Mouse (Mus musculus): Measurements from ENCODE around the gene Ccnl2. TPM values are rescaled to one million over a fixed set of nuclear protein-coding genes. Genes with fewer than 3 reads are reported as not detected.

Ccnl2 gene
- polyA plus RNA-seq, 1 experiment from 2014 or later, result 103 TPM

DNA sequence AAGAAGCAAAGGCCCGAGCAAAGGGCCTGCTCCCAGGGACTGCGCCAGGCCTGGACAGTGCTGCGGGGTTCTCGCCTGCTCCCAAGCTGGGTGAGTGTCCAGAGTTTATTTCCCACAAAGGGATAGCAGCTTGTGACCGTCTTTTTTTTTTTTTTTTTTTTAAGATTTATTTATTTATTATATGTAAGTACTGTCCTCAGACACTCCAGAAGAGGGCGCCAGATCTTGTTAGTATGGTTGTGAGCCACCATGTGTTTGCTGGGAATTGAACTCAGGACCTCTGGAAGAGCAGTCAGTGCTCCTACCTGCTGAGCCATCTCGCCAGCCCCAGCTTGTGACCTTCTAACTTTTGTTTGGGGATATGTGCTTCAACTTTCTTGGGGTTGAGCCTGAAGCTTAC lies 8.7 kb downstream of the Ccnl2 start:
- Histone ChIP-seq H3K4me2 (ENCODE audit: low read length) (no peak overlapping the region), H3K4me3 (replicated peaks; ENCODE audit: low read depth, low read length) (no peak overlapping the region), H3K36me3 (ENCODE audit: insufficient read depth, low read length) (peaks cover 74% of the 10 kb centered on the region), H3K9ac (ENCODE audit: low read depth, low read length) (no peak overlapping the region), H3K4me1 (replicated peaks; ENCODE audit: insufficient read depth, low read length) (no peaks in the 10 kb centered on the region), H3K9me3 (replicated peaks; ENCODE audit: low read length) (no peaks in the 10 kb centered on the region), H3K27me3 (ENCODE audit: insufficient read depth, low read length) (no peaks in the 10 kb centered on the region), H3K27ac (no peak overlapping the region)
- DNase-seq (ENCODE audit: low spot score) (peak; percentile 54), ATAC-seq (replicated peaks; ENCODE audit: low FRiP score, low read depth) (no peak)
- TF ChIP-seq CTCF (IDR thresholded peaks at IDR 0.05; ENCODE audit: low read depth), result peak; percentile 59
- WGBS, result 81% methylated on average over 7 of the region's 7 CpGs

DNA sequence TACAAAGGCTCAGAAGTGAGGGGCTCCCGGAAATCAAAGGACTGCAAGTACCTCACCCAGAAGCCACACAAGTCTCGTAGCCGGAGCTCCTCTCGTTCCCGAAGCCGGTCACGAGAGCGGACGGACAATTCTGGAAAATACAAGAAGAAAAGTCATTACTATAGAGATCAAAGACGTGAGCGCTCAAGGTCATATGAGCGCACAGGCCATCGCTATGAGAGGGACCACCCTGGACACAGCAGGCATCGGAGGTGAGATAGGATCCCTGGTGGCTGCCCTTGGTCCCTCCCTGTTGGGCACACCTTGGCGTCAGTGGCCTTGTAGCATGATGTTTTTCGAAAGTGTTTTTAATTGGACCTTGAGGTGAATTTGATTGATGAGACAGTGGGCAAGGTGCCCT lies 11.2 kb downstream of the Ccnl2 start:
- Histone ChIP-seq H3K27ac (no peak overlapping the region), H3K36me3 (ENCODE audit: insufficient read depth, low read length) (peaks cover 63% of the 10 kb centered on the region), H3K4me3 (replicated peaks; ENCODE audit: low read depth, low read length) (no peak overlapping the region), H3K4me1 (replicated peaks; ENCODE audit: insufficient read depth, low read length) (no peaks in the 10 kb centered on the region), H3K4me2 (ENCODE audit: low read length) (no peak overlapping the region), H3K27me3 (ENCODE audit: insufficient read depth, low read length) (no peaks in the 10 kb centered on the region), H3K9ac (ENCODE audit: low read depth, low read length) (no peak overlapping the region), H3K9me3 (replicated peaks; ENCODE audit: low read length) (no peaks in the 10 kb centered on the region)
- no peak for DNase-seq (ENCODE audit: low spot score)
- 95% methylated on average over 16 of the region's 16 CpGs for WGBS
- no peak for ATAC-seq (replicated peaks; ENCODE audit: low FRiP score, low read depth)
- no peak for TF ChIP-seq CTCF (IDR thresholded peaks at IDR 0.05; ENCODE audit: low read depth)

- no peak for ATAC-seq (replicated peaks; ENCODE audit: low FRiP score, low read depth)
- no peaks in the 10 kb centered on the region for H3K27me3 ChIP-seq (ENCODE audit: insufficient read depth, low read length)
Measured at GRCm38 (mm10) chr4:155829866-155830265, 17.6 kb downstream of the Ccnl2 start.

GRCm38 (mm10) chr4:155830596-155830995 lies 18.3 kb downstream of the Ccnl2 start:
- H3K9ac ChIP-seq (ENCODE audit: low read depth, low read length), result no peak overlapping the region
- WGBS, result 50% methylated on average over 8 of the region's 8 CpGs

More at GRCm38 (mm10) chr4:155829866-155830265, 17.6 kb downstream of the Ccnl2 start:
- Histone ChIP-seq H3K27ac (no peak overlapping the region; the same call in 1 of the 2 replicates), H3K9me3 (replicated peaks; ENCODE audit: low read length) (no peaks in the 10 kb centered on the region), H3K4me2 (ENCODE audit: low read length) (no peak overlapping the region), H3K36me3 (ENCODE audit: insufficient read depth, low read length) (peaks cover 17% of the 10 kb centered on the region), H3K4me3 (replicated peaks; ENCODE audit: low read depth, low read length) (no peak overlapping the region), H3K4me1 (replicated peaks; ENCODE audit: insufficient read depth, low read length) (peaks cover 10% of the 10 kb centered on the region), H3K9ac (ENCODE audit: low read depth, low read length) (no peak overlapping the region)
- DNase-seq (ENCODE audit: low spot score), result no peak
- WGBS, result 81% methylated on average over 4 of the region's 4 CpGs
- TF ChIP-seq CTCF (IDR thresholded peaks at IDR 0.05; ENCODE audit: low read depth), result no peak

GRCm38 (mm10) chr4:155831205-155831766 lies 19.0 kb downstream of the Ccnl2 start, which contains the start of gene Aurkaip1:
Aurkaip1 (plus strand) TSS chr4:155831272.
- no peaks in the 10 kb centered on the region for H3K27me3 ChIP-seq (ENCODE audit: insufficient read depth, low read length)
- ATAC-seq (replicated peaks; ENCODE audit: low FRiP score, low read depth), result peak; percentile 89
- H3K4me2 ChIP-seq (ENCODE audit: low read length), result peak within 1 kb of the TSS; percentile 88
- TF ChIP-seq CTCF (IDR thresholded peaks at IDR 0.05; ENCODE audit: low read depth), result peak; percentile 95
- H3K4me1 ChIP-seq (replicated peaks; ENCODE audit: insufficient read depth, low read length), result peaks cover 10% of the 10 kb centered on the region
- peak; percentile 97 for DNase-seq (ENCODE audit: low spot score)
- peaks cover 10% of the 10 kb centered on the region for H3K36me3 ChIP-seq (ENCODE audit: insufficient read depth, low read length)
- 1% methylated on average over 49 of the region's 49 CpGs for WGBS
- peak within 1 kb of the TSS; percentile 72 for H3K9ac ChIP-seq (ENCODE audit: low read depth, low read length)
- peak within 1 kb of the TSS; percentile 72 for H3K4me3 ChIP-seq (replicated peaks; ENCODE audit: low read depth, low read length)
- peak within 1 kb of the TSS; percentile 91 for H3K27ac ChIP-seq
- no peaks in the 10 kb centered on the region for H3K9me3 ChIP-seq (replicated peaks; ENCODE audit: low read length)

More at GRCm38 (mm10) chr4:155830596-155830995, 18.3 kb downstream of the Ccnl2 start:
- peak overlapping the region; percentile 91; the same call in 1 of the 2 replicates for H3K27ac ChIP-seq
- H3K36me3 ChIP-seq (ENCODE audit: insufficient read depth, low read length), result peaks cover 10% of the 10 kb centered on the region
- H3K4me2 ChIP-seq (ENCODE audit: low read length), result peak overlapping the region; percentile 88; the same call in 1 of the 2 replicates
- DNase-seq (ENCODE audit: low spot score) (no peak), ATAC-seq (replicated peaks; ENCODE audit: low FRiP score, low read depth) (no peak; the same call in none of the 2 replicates)
- H3K4me3 ChIP-seq (replicated peaks; ENCODE audit: low read depth, low read length), result no peak overlapping the region; the same call in 1 of the 2 replicates
- H3K27me3 ChIP-seq (ENCODE audit: insufficient read depth, low read length), result no peaks in the 10 kb centered on the region
- no peak for TF ChIP-seq CTCF (IDR thresholded peaks at IDR 0.05; ENCODE audit: low read depth)
- H3K9me3 ChIP-seq (replicated peaks; ENCODE audit: low read length), result no peaks in the 10 kb centered on the region
- H3K4me1 ChIP-seq (replicated peaks; ENCODE audit: insufficient read depth, low read length), result peaks cover 10% of the 10 kb centered on the region

- peak overlapping the region; percentile 72 for H3K9ac ChIP-seq (ENCODE audit: low read depth, low read length)
- peak overlapping the region; percentile 72 for H3K4me3 ChIP-seq (replicated peaks; ENCODE audit: low read depth, low read length)
- DNase-seq (ENCODE audit: low spot score) (no peak), ATAC-seq (replicated peaks; ENCODE audit: low FRiP score, low read depth) (no peak; the same call in 1 of the 2 replicates)
- peak overlapping the region; percentile 88 for H3K4me2 ChIP-seq (ENCODE audit: low read length)
- peaks cover 10% of the 10 kb centered on the region for H3K4me1 ChIP-seq (replicated peaks; ENCODE audit: insufficient read depth, low read length)
- H3K9me3 ChIP-seq (replicated peaks; ENCODE audit: low read length), result no peaks in the 10 kb centered on the region
- TF ChIP-seq CTCF (IDR thresholded peaks at IDR 0.05; ENCODE audit: low read depth), result no peak
- peak overlapping the region; percentile 91 for H3K27ac ChIP-seq
- 2% methylated on average over 25 of the region's 25 CpGs for WGBS
- H3K36me3 ChIP-seq (ENCODE audit: insufficient read depth, low read length), result peaks cover 4% of the 10 kb centered on the region; the same call in 1 of the 2 replicates
- no peaks in the 10 kb centered on the region for H3K27me3 ChIP-seq (ENCODE audit: insufficient read depth, low read length)
Measured at GRCm38 (mm10) chr4:155831831-155832230, 19.5 kb downstream of the Ccnl2 start.
